Mouse (Mus musculus): ENCODE measurements around the gene Bzw2. TPM values are rescaled to one million over a fixed set of nuclear protein-coding genes. Genes with fewer than 3 reads are reported as not detected.
"Not testable (repeated sequence)": the region's sequence is repeated elsewhere in the genome, so short reads cannot be mapped to it uniquely, and the experiment has no call there.

Bzw2 gene
- 100 to 1,000 TPM; 149 to 155 TPM for total RNA-seq (2021)
- long read RNA-seq, experiment 1, transcript Bzw2-201 (12 exons, 1,871 nt) = major isoform, 155 of 164 reads
- long read RNA-seq, experiment 1, partial matches to known transcripts = 5 of 164 reads
- long read RNA-seq, experiment 1, other reads (novel, unspliced or antisense) = 4 of 164 reads
- long read RNA-seq, experiment 2, transcript Bzw2-201 (12 exons, 1,871 nt) = major isoform, 147 of 158 reads
- long read RNA-seq, experiment 2, partial matches to known transcripts = 6 of 158 reads
- long read RNA-seq, experiment 2, other reads (novel, unspliced or antisense) = 5 of 158 reads

DNA sequence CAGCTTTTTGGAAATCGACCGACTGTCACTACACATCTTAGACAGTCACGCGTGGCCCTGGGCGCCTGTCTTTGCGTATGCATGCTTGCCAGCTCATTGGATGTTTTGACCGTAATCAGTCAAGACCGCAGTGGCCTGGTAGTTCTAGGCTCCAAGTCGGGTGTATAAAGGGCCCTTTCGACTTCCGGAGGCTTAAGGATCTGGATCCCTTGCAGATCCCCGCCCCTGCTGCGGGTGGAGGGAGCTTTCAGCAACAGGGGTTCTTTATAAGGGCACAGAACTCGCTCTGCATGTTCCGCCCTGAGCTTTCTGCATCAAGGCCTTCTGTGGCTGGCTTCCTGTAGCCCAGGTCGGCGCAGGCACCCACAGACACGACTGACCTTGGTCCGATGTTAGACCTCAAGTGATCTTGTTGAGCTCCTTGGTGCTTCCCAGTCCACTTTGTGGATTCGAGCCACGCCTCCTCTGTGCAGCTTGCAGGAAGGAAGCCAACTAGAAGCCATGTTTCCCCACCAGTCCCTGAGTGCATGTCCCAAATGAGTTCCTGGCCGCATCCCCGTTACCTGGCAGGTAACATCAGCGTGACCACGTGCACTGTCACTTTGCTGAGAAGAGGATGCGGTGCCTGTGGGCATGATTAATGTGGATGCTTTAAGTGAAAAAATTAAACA, at the start of gene Bzw2:
Bzw2 (minus strand) TSS at position 443 of the 671 bp plus-strand sequence.
- peak; percentile 58 for DNase-seq

DNA sequence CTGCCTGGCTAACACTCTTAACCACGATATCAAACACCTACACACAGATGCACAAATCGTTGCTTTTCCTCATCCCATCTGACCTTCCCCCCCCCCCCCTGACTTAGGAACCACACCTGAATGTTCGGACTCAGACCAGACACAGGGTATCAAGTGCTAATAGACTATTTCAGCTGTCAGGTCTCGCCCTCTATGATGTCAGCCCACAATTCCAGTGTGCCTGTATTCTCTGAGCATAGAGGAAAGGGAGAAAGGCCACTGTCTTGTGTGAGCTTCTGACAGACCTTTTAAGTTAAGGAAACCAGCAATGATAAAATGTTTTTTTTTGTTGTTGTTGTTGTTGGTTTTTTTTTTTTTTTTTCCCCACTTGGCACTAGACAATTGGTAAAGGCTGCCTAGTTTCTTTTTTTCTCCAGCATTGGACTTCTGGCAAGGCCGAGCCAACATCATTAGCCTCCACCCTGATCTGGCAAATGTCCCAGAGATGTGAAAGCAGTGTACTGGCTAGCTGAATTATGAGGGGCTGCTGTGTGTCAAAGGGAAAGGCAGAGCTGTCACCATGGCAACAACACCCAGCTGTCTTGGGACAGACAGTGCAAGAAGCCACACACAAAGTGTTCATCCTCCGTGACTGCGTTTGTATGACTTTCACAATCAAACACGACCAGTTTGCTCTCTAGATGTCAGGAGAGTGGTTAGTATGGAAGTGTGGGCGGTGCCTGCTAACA, 49.4 kb upstream of the Bzw2 start:
- peak; percentile 25 for DNase-seq

DNA sequence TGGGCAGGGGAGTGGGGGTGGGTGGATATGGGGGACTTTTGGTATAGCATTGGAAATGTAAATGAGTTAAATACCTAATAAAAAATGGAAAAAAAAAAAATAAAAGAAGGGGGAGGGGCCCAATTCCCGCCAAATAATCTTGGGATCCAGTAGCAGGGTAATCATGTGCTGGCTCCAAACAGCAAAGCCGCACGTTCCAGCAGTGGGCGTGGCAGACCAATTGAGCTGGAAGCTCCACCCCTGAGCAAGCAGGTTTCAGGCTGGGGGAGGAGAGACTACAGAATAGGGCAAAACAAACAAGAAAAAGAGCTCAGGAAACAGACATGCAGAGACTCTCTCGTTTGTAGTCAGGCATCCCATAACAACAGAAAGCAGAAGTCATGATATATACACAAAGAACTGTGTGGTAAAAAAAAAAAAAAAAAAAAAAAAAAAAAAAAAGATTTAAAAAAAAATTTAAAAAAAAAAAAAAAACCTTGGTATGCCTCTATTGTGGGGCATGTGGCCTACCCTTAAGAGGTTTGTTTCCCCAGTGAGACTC, 47.8 kb upstream of the Bzw2 start:
- DNase-seq = not testable (repeated sequence)

DNA sequence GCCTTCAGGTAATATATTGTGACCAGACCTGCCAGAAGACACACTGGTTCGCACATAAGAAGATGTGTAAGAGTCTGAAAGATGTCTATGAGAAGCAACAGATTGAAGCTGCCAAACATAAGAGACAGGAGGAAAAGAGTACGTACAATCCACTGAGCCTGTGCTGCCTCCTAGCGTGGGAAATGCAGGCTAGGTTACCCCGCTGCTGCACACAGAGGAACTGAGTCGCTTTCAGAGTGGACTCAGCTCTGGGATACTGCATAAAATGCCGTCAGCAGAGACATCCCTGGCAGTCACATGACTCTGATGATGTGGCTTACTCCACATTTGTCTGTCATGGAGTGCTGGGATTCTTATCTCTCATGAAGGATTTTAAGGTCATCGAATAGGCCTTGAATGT, 37.1 kb upstream of the Bzw2 start:
- DNase-seq = no peak

DNA sequence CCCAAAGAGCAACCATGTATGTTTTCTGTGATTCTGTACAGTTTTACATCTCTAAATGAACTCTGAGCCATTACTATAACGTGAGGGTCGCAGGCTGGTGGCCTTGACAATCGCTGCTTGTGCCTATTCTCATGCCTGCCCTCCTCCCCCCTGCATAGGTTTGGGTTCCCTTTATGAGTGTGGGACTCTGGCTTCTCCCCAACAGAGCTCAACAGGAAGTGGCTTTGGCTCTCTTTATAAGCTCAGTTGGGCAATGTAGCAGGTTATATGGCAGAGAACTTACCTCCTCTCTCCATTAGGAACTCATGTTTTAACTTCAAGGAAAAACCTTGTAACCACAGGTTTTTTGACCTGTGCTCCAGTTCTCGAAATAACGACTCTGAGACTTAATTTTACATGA, 32.5 kb upstream of the Bzw2 start:
- DNase-seq = no peak

DNA sequence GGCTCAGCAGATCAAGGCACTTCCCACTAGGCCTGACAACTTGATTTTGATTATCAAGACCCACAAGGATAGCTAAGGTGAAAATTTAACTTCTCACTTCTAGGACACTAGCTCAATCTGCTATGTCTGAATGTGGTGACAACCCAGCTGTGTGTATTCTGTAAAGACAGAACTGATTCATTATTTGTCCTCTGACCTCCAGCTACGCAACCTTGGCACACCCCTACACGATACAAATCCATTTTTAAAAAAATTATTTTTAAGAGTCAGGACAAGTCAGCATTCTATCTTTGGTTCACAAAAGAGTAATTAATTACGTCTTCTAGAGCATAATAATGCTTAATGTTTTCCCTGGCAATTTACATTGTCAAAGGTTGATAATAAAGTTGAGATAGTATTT, 31.7 kb upstream of the Bzw2 start:
- no peak for DNase-seq

DNA sequence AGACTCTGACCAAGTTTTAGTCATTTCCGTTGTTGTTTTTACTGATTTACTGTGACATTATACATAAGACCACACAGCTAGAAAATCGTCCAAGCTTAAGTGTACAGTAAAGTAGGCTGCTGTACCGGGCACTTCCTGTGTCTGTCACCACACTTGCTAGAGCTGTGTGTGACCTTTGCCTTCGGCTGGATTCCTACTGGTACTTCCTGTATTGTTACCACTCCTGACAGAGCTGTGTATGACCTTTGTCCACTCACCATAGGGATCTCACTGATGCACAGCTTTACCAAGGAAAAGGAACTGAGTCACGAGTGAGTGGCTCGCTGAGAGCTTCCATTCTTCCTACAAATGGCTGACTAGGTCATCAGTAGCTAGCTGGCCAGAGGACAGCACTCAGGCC, 29.2 kb upstream of the Bzw2 start:
- DNase-seq = no peak

DNA sequence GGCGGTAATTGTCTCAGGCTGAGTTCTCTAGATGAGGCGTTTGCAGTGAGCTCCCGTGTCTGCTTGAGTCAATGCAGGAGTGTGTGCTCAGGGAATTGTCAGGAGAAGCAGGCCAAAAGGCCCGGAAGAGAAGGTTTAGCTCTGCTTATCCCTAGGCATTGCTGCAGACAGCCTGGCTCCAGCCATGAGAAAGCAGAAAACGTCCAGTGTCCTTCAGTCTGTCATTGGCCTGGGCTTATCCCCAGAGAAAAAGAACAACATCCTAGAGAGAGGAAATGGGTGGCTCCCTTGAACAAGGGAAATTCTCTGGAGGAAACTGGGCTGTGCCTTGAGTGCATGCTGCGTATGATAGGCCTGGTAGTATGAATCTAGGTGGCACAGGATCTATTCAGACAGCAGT, 24.7 kb upstream of the Bzw2 start:
- DNase-seq = no peak

DNA sequence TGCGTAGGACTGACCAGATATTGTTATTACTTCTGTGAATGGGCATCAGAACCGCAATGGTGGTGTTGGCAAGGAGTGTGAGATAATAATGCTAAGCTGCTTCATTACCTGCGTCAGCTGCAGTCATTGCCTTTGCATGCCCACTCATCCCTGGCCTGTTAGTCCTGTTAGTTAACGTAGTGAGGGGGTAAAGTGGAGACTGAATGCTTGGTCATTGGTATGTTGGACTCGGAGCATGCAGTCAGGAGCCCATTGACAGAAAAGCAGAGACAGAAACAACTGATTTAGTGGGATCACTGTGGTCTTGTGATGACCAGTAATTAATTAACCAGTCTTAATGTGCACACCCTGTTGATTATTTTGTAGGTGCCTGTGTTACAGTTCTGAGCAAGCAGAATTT, 19.3 kb upstream of the Bzw2 start:
- DNase-seq = no peak

DNA sequence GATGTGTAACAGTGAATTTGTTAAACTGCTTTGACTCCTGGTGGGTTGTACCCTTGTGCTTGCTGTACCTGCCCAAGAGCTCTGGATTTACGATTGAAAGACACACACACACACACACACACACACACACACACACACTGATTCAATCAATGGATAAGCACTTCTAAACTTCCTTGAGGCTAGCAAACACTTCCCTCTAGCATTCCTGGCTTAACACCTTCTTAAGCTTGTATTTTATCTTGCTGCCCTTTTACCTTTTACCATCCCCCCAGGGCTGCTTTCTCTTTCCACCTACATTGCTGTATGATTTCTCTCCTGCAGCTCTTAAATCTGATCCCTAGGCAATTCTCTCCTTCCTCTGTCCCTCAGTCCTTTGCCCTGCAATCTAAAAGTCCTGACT, 7.4 kb upstream of the Bzw2 start:
- DNase-seq = no peak

DNA sequence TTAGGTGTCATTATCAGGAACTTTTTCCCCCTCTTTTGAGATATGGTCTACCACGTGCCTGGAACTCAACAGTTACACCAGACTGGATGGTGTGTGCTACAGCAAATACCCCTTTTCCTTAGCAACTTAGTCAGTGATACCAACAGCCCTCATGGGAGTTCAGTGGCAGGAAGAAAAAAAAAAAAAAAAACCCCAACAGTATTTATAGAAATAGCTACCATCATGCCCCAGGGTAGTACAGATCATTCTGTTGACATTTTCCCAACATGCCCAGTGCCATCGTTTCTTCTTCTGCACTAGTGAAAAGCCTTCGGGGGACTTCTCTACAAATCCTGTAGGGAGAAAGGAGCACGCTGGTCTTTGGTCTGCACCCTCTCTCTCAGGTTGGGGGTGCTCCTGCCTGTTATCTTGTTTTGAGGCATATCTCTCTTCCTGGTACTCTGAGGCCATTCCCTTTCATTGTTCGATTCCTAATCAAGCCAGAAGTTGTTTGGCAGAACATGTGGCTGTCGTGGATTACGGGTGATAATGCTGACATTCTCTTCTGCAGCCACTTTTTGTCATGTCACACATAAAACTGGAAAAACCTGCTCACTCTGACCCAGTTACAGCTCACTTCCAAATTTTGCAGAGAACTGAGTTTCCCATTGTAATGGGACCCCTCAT, 6.4 kb upstream of the Bzw2 start:
- DNase-seq = no peak

DNA sequence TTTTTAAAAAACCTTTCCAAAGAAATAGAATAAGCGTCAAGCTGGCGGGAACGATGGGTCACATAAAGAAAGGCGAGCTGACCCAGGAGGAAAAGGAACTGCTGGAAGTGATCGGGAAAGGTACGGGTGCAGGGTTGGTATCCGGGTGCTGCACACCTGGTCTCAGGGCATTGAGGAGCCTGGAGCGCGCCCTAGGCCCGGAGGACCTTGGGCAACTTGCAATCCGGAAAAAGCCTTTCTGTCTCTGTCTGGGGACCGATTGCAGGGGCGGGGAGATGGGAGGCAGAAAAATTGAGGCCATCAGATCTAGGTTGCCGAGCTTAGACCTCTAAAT, 609 bp downstream of the Bzw2 start:
- DNase-seq = no peak

DNA sequence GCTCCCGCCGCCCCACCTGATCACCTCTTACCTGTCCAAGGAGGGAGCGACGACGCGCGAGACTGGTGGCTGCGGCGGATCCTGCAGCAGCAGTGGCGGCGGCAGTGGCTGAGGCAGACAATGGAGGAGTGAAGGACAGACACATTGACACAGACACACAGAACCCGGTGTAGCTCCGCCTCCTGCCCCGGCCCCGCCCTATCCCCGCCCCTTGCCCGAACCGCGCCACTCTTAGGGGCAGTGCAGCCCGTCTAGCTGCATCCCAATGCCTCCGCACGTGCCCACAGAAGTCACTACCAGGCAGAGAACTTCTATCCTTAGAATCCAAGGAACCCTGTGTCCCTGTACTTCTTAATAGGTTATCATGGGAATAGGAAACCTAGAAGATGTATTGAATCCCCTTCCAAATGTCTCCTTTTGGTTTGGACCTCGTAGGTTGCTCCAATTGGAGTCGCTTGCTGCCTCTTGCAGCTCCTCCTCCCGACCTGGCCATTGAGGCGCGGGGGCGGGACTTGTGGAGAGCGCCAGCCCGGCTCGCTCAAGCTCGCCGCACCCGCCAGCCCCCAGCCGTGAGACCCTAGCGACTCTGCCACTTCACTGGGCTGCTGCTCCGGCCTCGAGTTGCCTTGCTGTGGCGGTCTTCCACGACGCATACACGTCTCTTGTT, 1.1 kb downstream of the Bzw2 start, which contains the start of gene Ankmy2:
Ankmy2 (plus strand) TSS at position 478 of the 667 bp plus-strand sequence.
- DNase-seq = peak; percentile 91

DNA sequence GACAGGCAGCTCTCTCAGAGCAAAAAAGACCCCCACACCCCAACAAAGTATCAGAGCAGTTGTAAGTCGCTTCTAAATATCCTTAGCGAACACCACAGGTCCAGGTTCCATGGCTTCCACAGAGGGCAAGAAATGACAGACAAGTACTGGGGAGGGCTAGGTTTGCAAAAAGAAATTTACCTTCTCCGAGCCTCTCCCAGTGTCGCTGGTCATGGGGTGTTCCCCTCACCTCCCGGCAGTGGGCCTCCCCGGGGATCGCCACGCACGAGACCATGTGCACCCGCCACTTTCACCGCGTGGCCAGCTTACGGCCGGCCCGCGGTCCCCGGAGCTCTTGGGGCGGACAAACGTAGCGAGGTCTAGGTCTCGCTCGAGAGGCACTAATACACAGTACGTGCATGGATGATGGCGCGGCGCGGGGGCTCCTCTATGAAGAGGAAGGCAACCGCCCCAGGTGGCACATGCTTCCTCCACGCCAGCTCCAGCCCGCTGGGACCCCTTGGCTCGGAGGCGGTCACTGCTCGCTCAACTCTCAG, 1.7 kb downstream of the Bzw2 start:
- no peak for DNase-seq

DNA sequence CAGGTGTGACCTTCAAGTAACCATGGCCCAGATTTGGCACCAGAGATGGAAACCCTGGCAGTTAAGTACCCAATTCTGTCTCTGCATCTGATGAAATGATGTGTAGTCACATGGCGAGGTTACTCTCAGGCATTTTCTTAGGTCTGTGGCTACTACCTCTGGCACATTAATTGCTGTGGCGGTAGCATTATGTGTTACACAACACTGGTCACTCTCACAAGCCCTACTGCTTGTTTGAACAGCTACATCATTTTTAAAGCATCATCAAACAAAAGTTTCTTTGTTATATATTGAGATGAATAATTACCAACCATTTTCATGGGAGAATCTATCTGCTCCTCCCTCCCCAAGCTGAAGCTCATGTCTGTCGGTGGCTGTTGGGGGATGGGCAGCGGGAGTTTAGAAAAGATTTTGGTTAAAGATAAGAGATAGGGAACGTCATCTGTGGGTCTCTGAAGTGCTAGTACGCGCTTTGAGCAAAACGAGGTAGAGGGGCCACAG, 2.7 kb downstream of the Bzw2 start:
- peak; percentile 13 for DNase-seq

DNA sequence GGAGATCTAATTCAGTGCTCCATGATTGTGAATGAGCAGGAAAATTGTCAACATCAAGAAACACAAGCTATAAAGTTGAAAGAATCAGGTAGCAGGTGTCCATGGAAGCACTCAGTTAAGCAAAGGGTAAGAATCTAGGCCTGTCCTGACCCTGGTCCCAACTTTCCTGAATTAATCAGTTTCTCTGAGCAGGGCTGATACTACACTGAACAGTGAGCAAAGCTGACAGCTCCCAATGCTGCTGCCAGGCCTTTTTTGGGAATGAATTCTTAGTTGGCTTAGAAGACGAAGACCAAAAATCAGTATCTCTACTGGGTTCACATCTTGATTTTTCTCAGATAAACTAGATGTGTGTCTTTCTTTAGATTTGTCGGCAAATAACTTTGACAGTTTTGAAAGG, 7.1 kb downstream of the Bzw2 start:
- no peak for DNase-seq

DNA sequence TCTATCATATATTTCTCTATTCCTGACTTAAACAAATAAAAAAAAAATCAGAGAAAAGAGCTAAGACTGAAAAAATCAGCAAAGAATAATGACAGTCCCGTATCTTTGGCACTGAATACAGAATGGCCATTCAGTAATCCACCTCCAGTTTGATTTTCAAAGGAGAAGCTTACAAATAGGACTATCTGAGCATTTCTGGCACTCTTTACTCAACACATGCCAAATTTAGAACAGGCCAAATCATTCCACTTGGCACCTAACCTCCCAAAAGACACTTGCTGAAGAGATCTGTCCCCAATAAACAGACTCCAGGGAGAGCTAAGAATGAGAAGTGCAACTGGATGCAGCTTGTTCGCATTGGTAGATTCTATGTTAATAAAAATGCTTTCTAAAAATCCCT, 7.6 kb downstream of the Bzw2 start:
- DNase-seq = no peak

DNA sequence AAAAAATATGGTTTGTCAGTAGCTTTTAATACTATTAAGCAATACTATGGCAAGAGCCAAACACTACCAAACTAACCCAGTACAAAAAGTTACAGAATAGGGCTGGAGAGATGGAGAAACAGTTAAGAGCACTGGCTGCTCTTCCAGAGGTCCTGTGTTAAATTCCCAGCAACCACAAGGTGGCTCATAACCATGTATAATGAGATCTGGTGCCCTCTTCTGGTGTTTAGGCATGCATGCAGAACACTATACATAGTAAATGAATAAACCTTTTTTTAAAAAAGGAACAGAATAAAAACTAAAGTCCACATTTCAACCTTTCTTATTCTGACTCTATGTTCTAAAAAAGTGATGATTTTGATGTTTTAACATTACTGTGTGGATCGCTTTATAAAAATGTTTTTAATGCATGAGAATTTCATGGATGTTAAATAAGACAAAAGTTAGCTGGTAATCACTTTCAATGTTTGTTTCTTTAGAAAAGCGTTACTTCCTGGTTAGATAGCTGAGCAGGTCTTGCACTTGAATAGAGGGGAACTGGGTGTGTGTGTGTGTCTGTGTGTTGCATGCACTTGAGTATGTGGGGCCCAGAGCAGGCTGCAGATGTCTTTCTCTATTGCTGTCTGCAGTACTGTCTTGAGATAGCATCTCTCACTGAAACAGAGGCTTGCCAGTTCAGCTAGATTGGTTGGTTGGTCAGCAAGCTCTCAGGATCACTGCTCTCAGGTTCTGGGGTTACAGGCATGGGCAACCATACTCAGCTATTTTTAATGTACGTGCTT, 11.5 kb downstream of the Bzw2 start:
- DNase-seq = no peak

DNA sequence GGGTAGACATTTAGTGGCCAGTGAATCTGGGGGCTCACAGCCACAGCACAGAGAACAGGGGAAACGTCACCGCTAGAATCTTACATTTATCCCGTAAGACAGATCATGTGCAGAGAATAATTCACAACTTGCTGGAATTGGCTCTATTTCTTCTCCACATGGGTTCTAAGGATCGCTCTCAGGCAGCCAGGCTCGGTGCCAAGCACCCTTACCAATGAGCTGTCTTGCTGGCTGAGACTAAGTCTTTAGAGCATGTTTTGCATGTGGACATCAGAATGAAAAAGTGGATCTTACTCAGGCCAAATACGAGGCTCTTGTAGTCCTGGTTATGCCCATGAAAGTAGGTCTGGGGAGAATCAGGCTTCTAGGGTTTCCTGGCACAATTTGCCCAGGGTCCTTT, 17.5 kb downstream of the Bzw2 start:
- DNase-seq = peak; percentile 6

DNA sequence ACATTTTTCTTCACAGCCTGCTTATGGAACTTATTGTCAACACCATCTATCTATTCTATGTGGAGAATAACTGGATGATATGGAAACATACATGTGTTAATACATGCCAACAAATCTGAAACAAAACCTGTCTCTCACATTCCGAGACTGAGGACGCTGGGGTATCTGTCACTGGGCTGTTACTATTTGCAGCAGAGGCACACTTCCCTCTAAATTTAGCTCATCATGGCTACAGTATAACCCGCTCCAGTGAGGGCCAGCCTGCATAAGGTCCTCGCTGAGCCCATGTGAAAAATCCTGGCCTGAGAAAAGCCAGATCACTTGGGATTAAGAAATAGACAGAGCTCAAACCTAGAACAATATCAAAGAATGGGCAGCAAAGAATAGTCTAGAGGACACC, 20.7 kb downstream of the Bzw2 start:
- no peak for DNase-seq

DNA sequence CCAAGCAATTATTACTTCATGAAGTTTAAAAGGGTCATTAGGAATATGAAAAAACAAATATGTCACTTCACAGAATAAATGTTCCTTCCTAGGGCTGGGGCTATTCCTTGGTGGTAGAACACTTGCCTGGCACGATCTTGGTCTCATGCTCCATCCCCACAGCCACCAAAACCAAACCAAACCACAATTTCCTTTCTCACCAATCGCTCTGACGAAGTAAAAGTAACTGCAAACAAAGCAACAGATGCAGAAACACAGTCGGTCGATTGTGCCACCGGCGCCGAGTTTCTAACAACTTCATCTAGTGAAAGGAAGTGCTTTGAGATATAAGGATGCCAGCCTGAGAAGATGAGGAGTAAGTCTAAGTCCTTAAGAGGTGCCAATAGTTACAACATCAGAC, 21.6 kb downstream of the Bzw2 start:
- DNase-seq = no peak

All from gastrocnemius, postnatal 10 days (tissue).